Mouse (Mus musculus) cerebellum, adult 2 months (tissue): ENCODE results near the gene Lims1.

Experiments
- CTCF ChIP-seq: fragments of 200-500 bp; IDR thresholded peaks from 2 replicates; pipeline ENCODE4 v1.5.1; 2011; ENCODE audit warnings: low read depth, mild to moderate bottlenecking, control low read depth, low read length, moderate library complexity, borderline replicate concordance; ENCODE audit not compliant: insufficient read depth
- POLR2A ChIP-seq: fragments of 200-500 bp; IDR thresholded peaks from 2 replicates; pipeline ENCODE4 v1.6.1; 2011; ENCODE audit warnings: low read length, control low read depth, borderline replicate concordance; ENCODE audit not compliant: insufficient read depth

DNA sequence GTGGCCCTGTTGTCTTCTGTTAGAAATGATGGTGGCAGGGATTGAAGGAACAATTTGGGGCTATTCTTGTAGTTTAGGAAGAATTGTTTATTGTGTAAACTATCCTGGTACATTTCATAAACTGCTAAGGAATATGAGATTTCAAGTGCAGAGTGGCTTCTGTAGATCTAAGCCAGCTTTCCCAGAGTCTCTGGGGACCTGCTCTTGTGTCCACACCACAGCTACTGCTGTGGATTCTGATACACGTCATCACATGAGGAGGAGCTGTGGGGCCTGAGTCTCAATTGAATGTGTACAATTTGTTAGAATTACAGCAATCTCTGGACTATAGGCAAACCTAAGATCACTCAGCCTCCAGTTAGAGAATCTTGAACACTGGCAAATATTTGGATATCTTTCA, 15.3 kb downstream of the Lims1 start:
- TF ChIP-seq CTCF (no peak), POLR2A (no peak)
